Comparison of ENCODE assay signal across 8 mouse cellular contexts in the genomic region with DNA sequence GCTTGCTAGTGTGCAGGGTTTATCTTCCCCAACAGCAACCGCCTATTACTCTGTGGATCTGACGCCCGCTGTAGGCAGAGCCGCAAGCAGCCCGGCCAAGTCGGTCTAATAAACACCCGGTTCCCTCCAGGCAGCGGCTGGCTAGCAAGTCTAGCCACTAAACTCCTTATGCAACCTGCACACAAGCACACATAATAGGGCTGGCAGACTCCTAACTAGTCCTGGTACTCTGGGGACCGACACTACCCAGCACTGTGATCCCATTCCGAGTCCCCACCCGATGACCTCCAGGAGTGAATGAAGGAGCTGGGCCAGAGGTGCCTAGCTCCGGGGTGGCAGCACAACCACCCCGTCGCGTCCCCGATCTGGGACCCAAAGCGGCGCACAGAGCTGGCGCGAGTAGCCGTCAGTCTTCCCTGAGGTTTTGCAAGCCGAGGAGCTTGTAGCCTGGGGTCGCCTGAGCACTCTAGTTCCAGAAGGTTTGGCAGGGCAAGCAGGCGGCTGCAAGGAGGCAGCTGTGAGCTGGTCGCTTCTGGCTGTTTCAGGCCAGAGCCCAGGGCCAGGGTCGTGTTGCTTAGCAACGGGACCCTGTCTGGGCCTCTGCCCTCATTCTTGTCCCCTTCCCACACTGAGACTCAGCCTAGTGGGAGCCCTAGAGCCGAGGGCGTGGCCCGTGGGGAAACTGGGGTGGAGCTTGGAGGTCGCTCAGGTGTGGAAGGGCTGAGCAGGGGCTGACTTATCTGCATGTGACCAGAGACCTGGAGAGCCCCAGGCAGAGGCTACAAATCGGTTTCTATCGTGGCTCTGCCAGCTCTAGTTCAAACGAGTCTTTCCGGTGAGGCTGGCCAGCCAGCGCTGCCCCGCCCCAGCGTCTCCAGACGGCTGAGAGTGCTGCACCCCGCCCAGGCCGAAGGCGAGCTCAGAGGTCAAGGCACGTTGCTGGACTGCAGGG.
DNase-seq lines count a peak whose midpoint lies in the region; ATAC-seq and TF ChIP-seq lines count a peak whose summit lies in the region.

No protein-coding gene starts in this region.

- no peak for TF ChIP-seq CTCF in thymus, adult 2 months (IDR thresholded peaks at IDR 0.05; ENCODE audit: borderline replicate concordance, control insufficient read depth, extremely low read depth, insufficient read depth, low read length, poor library complexity)

- H3K9ac ChIP-seq in heart, embryonic 13.5 days: peak overlapping the region; percentile 74
- H3K9ac ChIP-seq in kidney, embryonic 15.5 days: peak overlapping the region; percentile 36
- H3K9ac ChIP-seq in liver, embryonic 11.5 days (ENCODE audit: low read depth, low read length): no peak overlapping the region
- H3K9ac ChIP-seq in neural tube, embryonic 12.5 days: peak overlapping the region; percentile 44; the same call in 1 of the 2 replicates

- H3K27ac ChIP-seq in heart, embryonic 13.5 days (replicated peaks): peak overlapping the region; percentile 57
- peak overlapping the region; percentile 94 for H3K27ac ChIP-seq in kidney, embryonic 15.5 days
- H3K27ac ChIP-seq in liver, embryonic 11.5 days (ENCODE audit: low read depth, low read length): no peak overlapping the region
- 0 out of 2 replicates have a peak overlapping the region, but pooled peaks have one; percentile 6 for H3K27ac ChIP-seq in neural tube, embryonic 12.5 days
- no peak overlapping the region for H3K27ac ChIP-seq in thymus, adult 2 months (ENCODE audit: control insufficient read depth, insufficient read depth, low read length)

- H3K4me3 ChIP-seq in heart, embryonic 13.5 days: peak overlapping the region; percentile 45
- peak overlapping the region; percentile 38 for H3K4me3 ChIP-seq in kidney, embryonic 15.5 days (replicated peaks)
- H3K4me3 ChIP-seq in liver, embryonic 11.5 days (ENCODE audit: low read depth, low read length): peak overlapping the region; percentile 20
- peak overlapping the region; percentile 18 for H3K4me3 ChIP-seq in neural tube, embryonic 12.5 days
- no peak overlapping the region for H3K4me3 ChIP-seq in thymus, adult 2 months (ENCODE audit: control insufficient read depth, insufficient read depth, low read length)

- H3K4me2 ChIP-seq in heart, embryonic 13.5 days: peak overlapping the region; percentile 80
- H3K4me2 ChIP-seq in kidney, embryonic 15.5 days: peak overlapping the region; percentile 72
- H3K4me2 ChIP-seq in liver, embryonic 11.5 days: peak overlapping the region; percentile 62
- H3K4me2 ChIP-seq in neural tube, embryonic 12.5 days (replicated peaks): peak overlapping the region; percentile 68

- H3K9me3 ChIP-seq in heart, embryonic 13.5 days: no peaks in the 10 kb centered on the region; the same call in 1 of the 2 replicates
- no peaks in the 10 kb centered on the region for H3K9me3 ChIP-seq in kidney, embryonic 15.5 days (replicated peaks)
- H3K9me3 ChIP-seq in liver, embryonic 11.5 days (ENCODE audit: control insufficient read depth, low read length): no peaks in the 10 kb centered on the region
- no peaks in the 10 kb centered on the region for H3K9me3 ChIP-seq in neural tube, embryonic 12.5 days

- no peak for TF ChIP-seq POLR2A in thymus, adult 2 months (IDR thresholded peaks at IDR 0.05; ENCODE audit: control insufficient read depth, extremely low read depth, insufficient read depth, low read length, poor library complexity)

- H3K36me3 ChIP-seq in heart, embryonic 13.5 days: no peaks in the 10 kb centered on the region
- H3K36me3 ChIP-seq in kidney, embryonic 15.5 days: no peaks in the 10 kb centered on the region
- no peaks in the 10 kb centered on the region for H3K36me3 ChIP-seq in liver, embryonic 11.5 days (ENCODE audit: control insufficient read depth, insufficient read depth, low read length)
- H3K36me3 ChIP-seq in neural tube, embryonic 12.5 days: no peaks in the 10 kb centered on the region
- H3K36me3 ChIP-seq in thymus, adult 2 months (ENCODE audit: control insufficient read depth, insufficient read depth, low read length): no peaks in the 10 kb centered on the region

- peak; percentile 81 for DNase-seq in adrenal gland, postnatal 14 days
- DNase-seq in fat pad, adult 2 months (ENCODE audit: extremely low read depth, low read depth, low spot score): peak; percentile 61
- DNase-seq in liver, embryonic 11.5 days (ENCODE audit: low spot score): peak; percentile 52
- peak; percentile 32 for DNase-seq in urinary bladder, postnatal 10 days (ENCODE audit: low spot score)
- DNase-seq in thymus, adult 2 months: no peak

- peaks cover 22% of the 10 kb centered on the region for H3K4me1 ChIP-seq in heart, embryonic 13.5 days
- peaks cover 25% of the 10 kb centered on the region for H3K4me1 ChIP-seq in kidney, embryonic 15.5 days
- H3K4me1 ChIP-seq in liver, embryonic 11.5 days (replicated peaks; ENCODE audit: control insufficient read depth, insufficient read depth, low read length): 0 out of 2 replicates have a peak, but pooled peaks cover 7% of the 10 kb centered on the region
- peaks cover 16% of the 10 kb centered on the region for H3K4me1 ChIP-seq in neural tube, embryonic 12.5 days
- H3K4me1 ChIP-seq in thymus, adult 2 months (replicated peaks; ENCODE audit: control insufficient read depth, insufficient read depth, low read length): no peaks in the 10 kb centered on the region

- under 1% methylated on average over 43 of the region's 43 CpGs for WGBS in heart, embryonic 13.5 days
- 1% methylated on average over 43 of the region's 43 CpGs for WGBS in kidney, embryonic 15.5 days
- 4% methylated on average over 43 of the region's 43 CpGs for WGBS in liver, embryonic 11.5 days
- WGBS in neural tube, embryonic 12.5 days: 2% methylated on average over 43 of the region's 43 CpGs
- 9% methylated on average over 43 of the region's 43 CpGs for WGBS in thymus, adult 2 months

- ATAC-seq in heart, embryonic 13.5 days (ENCODE audit: extremely low read depth, insufficient number of reproducible peaks, low FRiP score, low TSS enrichment): peak; percentile 61
- peak; percentile 96 for ATAC-seq in kidney, embryonic 15.5 days (replicated peaks; ENCODE audit: low FRiP score)
- ATAC-seq in liver, embryonic 11.5 days (replicated peaks; ENCODE audit: low FRiP score): peak; percentile 58
- peak; percentile 92 for ATAC-seq in neural tube, embryonic 12.5 days (ENCODE audit: low FRiP score, low read depth)

- no peaks in the 10 kb centered on the region for H3K27me3 ChIP-seq in heart, embryonic 13.5 days (replicated peaks)
- no peaks in the 10 kb centered on the region for H3K27me3 ChIP-seq in kidney, embryonic 15.5 days
- 0 out of 2 replicates have a peak, but pooled peaks cover 3% of the 10 kb centered on the region for H3K27me3 ChIP-seq in liver, embryonic 11.5 days (replicated peaks; ENCODE audit: control insufficient read depth, insufficient read depth, low read length)
- H3K27me3 ChIP-seq in neural tube, embryonic 12.5 days (replicated peaks): no peaks in the 10 kb centered on the region
- no peaks in the 10 kb centered on the region for H3K27me3 ChIP-seq in thymus, adult 2 months (ENCODE audit: control insufficient read depth, insufficient read depth, low read length)

Comparison
In these comparisons a context has a peak if more than half of its experiments do, and no peak if none do; other contexts are left out.
1. H3K27ac ChIP-seq: peak in heart, embryonic 13.5 days (single experiment), kidney, embryonic 15.5 days (single experiment) and neural tube, embryonic 12.5 days (single experiment); none in liver, embryonic 11.5 days (single experiment) and thymus, adult 2 months (single experiment).
2. Peak in every context shown above with its lines, with median percentiles within 50 percentile points of each other: ATAC-seq and H3K4me2 ChIP-seq.